Mouse (Mus musculus) gastrocnemius, postnatal 10 days (tissue): ENCODE measurements at regions not wholly inside any gene's neighbourhood (a gene's known extent, or its start where the extent isn't known, plus 50 kb on each side); places are given as distances from the start of the nearest gene placed in this dataset.

Experiments
- DNase-seq: peaks from one replicate; pipeline ENCODE4 v3.0.0; 2021; ENCODE audit warnings: mixed read lengths

GRCm38 (mm10) chr8:90192856-90193255 lies 155.3 kb downstream of the Tox3 start:
- no peak for DNase-seq

DNA sequence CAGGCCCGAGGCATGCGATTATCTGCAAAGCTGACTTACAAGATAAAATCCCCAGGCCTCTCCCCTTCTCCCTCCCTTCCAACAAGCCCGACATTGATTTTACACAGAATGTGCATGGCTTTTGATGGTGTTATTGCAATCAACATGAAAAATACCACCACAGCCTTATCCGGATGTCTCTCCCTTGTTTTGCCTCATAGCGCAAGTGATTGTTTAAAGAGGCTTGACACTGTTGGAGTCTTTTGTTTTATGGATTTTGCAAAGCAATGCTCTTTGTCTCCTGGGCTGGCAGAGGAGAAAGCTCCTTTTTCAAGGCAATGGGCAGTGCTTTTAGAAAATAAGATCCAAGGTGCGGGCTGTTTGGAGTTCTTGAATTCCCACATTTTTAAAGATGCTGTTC lies 165.3 kb downstream of the Tox3 start:
- no peak for DNase-seq

- DNase-seq, result no peak
Measured at GRCm38 (mm10) chr8:90176771-90177170, 171.4 kb downstream of the Tox3 start.

- no peak for DNase-seq
Measured at GRCm38 (mm10) chr8:90176335-90176734, 171.8 kb downstream of the Tox3 start.

- no peak for DNase-seq
Measured at GRCm38 (mm10) chr8:90166639-90167038, 181.5 kb downstream of the Tox3 start.

GRCm38 (mm10) chr8:90151477-90151876 lies 196.7 kb downstream of the Tox3 start:
- DNase-seq, result no peak

DNA sequence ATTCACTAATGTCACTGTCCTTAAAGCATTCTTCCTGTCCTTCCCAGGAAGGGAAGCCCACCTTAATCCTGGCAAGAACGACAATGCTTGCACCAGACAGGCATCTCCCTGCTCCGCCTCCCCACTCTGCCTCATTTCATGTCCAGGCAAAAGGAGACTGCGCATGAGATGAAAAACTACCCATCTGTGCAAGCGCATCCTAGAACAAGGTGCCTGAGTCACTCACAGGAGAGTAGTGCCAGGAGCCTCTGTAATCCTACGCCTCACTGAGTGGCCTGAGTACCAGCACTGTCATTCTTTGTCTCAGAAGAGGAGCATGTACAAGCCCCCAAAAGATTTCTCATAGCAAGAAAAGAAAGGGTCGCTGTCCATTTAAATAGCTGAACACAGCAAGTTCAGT lies 198.2 kb downstream of the Tox3 start:
- DNase-seq, result no peak

GRCm38 (mm10) chr8:90134626-90135025 lies 213.5 kb downstream of the Tox3 start:
- no peak for DNase-seq

DNA sequence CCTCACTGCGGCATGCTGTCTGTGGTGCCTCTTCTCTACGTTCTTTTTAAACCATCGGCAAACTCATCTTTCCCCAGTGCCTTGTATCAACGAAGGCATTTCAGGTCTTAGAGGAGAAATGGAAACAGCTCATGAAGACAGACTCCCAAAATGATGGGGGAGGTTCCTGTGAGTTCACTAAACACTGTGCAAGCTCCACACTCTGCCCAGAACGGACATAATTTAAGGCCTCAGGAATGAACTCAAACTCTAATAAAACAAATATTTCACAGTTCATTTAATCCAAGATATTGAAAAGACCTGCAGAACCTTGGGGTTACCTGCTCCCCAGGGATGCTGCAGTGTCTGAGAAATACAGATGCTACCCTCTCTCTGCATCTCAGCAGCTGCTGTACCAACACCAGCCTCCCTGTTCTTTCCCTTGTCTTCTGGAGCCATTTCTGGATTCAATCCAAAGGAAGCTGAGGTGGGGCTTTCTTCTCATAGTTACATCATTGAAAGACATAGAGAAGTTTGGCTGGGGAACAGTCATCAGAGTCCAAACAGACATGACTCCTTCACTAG lies 217.4 kb downstream of the Tox3 start:
- no peak for DNase-seq

DNA sequence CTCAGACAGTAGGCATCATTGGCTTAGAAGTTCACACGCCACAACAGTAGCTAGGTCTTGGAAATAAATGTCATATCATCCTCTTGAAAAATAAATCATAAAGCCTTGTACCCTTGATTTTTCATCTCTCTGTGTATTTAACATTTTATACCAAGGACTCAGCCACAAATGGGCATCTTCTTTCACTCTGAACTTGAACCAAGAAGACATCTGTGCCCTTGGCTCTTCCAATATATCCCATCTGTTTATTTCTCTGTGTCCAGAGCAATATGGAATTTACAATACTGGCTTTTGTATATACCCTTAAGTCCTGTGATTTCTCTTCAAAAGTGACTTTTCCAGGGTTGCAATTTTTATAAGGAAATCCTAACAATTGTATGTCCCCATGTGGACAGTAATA lies 222.7 kb downstream of the Tox3 start:
- DNase-seq, result no peak

- DNase-seq, result no peak
Measured at GRCm38 (mm10) chr8:90123101-90123500, 225.0 kb downstream of the Tox3 start.

DNA sequence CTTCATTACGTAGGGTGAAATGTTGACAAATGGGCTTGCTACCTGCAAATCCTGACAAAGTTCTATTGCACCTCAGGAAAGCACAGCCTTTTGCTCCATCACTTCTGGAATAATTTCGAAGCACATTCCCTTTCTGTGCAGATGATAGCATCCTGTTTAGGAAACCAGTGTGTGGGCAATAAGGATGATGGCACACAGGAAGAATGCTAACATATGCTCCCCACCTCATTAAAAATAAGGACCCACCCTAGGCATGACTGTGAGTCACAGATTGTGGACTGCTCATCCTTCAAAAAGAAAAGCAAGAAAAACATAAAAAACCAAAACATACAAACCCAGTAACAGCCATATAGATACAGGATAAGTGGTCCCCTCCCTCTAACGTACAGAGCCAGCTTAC lies 226.2 kb downstream of the Tox3 start:
- DNase-seq, result no peak

GRCm38 (mm10) chr8:90121017-90121416 lies 227.1 kb downstream of the Tox3 start:
- DNase-seq, result no peak

- no peak for DNase-seq
Measured at GRCm38 (mm10) chr8:90115436-90115835, 232.7 kb downstream of the Tox3 start.

DNA sequence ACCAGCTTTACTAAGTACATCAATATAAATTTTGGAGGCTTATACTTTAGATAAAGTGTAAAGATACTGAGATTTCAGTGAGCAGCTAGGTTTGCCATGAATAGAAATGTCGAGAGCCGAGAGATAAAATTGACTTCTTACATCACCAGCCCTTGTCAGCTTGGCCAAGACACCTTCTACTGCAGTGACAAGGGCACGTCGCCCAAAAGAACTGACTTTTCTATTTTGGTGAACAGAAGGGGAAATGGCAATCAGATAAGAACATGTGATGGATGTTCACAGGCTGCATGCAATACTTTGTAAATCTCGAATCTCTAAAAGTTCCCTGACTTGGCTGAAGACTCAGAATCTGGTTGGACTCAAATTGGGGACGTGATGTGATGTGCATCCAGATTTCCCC lies 247.6 kb downstream of the Tox3 start:
- DNase-seq, result no peak

- no peak for DNase-seq
Measured at GRCm38 (mm10) chr8:90082630-90083029, 265.5 kb downstream of the Tox3 start.

DNA sequence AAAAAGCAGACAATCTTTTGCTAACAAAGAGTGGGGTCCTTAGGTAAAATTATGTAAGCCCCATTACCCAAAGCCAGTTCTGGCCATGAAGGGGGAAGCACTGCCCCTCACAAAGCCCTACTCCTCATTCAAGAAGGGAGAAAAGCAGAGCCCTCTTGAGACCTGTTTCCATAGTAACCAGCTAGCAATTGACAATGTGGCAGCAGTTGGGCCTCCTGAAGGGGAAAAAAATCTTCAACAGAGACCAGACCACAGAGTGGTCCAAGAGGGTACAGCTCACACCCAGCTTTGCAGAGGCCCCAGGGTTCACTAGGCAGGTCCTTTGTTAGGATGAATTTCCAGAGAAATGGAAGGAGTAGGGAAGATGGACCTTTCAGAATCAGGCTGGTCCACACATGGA lies 271.8 kb downstream of the Tox3 start:
- no peak for DNase-seq

GRCm38 (mm10) chr8:90075796-90076195 lies 272.3 kb downstream of the Tox3 start:
- DNase-seq, result no peak

- DNase-seq, result no peak
Measured at GRCm38 (mm10) chr8:90070006-90070405, 278.1 kb downstream of the Tox3 start.

DNA sequence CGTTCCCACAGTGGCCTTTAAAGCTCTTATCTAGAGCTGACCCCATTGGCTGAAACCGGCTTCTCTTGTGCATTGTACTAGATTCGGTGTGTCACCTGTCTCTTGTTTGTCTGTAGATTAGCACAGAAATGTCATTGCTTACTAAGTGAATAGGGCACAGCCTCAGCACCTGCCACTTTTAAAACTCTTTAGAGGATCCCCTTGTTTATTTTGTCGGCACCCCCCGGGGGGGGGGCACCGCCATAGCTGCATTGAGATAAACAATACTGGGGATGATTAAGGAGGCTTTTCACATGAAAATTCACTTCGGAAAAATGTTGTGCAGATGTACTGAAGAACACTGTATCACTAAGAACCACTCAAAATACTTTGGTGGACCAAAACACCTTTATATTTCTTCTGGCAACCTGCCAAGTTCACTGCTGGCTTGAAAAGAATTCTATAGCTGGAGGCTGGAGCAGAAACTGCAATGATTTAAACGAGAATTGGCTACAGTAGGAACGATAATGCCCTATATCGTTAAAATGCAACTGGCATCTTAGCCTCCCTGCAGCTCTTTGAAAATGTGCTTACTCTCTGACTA lies 278.6 kb downstream of the Tox3 start:
- no peak for DNase-seq

DNA sequence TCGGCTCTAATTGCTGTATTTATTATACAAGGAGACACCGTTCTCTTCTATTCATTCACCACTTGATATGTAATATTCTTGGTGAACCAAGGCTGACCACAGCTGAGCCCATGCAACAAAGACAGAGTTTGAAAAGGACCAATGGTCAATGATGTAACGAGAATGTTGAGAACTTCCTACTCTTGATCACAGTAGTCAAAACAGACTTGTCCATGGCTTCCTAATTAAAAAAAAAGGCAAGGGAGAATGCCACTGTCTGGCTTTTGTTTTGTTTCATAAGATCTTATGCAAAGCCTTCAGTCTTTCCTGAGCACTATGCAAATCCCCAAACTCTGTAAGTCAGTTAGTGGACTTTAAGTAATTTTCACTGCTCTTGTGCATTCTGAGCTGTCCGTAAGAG lies 279.7 kb downstream of the Tox3 start:
- no peak for DNase-seq

DNA sequence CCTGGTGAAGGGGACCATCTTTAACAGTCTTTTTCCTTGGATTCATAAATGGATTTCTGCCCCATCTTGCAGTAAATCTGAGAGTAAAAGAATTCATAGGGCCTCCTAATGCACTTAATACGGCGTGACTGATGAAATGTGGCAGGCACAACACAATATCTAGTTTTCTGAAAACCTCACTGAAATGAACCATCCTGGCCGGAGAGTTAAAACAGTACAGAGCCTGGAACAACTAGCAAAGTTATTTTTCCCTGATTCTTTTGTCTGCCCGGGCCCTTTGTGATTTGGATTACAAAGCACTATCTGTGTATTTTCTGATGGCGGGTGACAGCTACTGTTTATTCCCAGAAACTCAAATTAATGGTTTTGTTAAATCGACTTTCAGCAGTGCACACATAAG lies 283.8 kb downstream of the Tox3 start:
- DNase-seq, result no peak

- no peak for DNase-seq
Measured at GRCm38 (mm10) chr8:90063291-90063690, 284.9 kb downstream of the Tox3 start.

- DNase-seq, result no peak
Measured at GRCm38 (mm10) chr8:90058631-90059166, 289.4 kb downstream of the Tox3 start.

DNA sequence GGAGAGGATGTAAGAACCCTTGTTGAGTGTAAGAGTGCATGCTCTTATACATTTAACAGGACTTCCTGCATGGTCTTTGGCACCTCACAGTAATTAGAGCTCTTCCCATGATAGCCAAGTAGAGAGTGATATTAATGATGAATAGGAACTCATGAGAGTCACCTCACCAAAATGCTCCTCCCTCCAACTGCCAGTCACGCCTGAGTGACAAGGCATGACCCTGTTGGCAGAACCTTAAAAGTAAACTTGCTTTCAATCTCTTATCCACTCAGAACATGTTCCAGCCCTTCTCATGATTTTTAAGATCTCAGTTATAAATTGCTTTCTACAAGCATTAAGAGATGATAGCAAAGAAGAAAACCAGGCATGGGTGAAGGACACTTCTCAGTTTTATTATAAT lies 291.8 kb downstream of the Tox3 start:
- no peak for DNase-seq
